8 mouse cellular contexts compared by ENCODE assay signal in genomic region chr15:98934217-98934839, GRCm38 (mm10). TPM values are rescaled to one million over a fixed set of nuclear protein-coding genes. Genes with fewer than 3 reads are reported as not detected.
DNase-seq lines count a peak whose midpoint lies in the region; ATAC-seq and TF ChIP-seq lines count a peak whose summit lies in the region.

TSS of gene Tuba1b (minus strand) at chr15:98934565.

- H3K4me1 ChIP-seq in embryonic fibroblast, embryonic 13.5 days (ENCODE audit: control insufficient read depth, insufficient read depth, low read length), result no peaks in the 10 kb centered on the region
- H3K4me1 ChIP-seq in heart, embryonic 10.5 days, result peaks cover 17% of the 10 kb centered on the region
- H3K4me1 ChIP-seq in kidney, embryonic 15.5 days, result peaks cover 20% of the 10 kb centered on the region
- peaks cover 19% of the 10 kb centered on the region for H3K4me1 ChIP-seq in limb, embryonic 15.5 days
- H3K4me1 ChIP-seq in midbrain, postnatal 0 days (ENCODE audit: insufficient read depth, low read length), result peaks cover 9% of the 10 kb centered on the region; the same call in 1 of the 2 replicates

- H3K9me3 ChIP-seq in heart, embryonic 10.5 days, result no peaks in the 10 kb centered on the region
- H3K9me3 ChIP-seq in kidney, embryonic 15.5 days (replicated peaks), result no peaks in the 10 kb centered on the region
- no peaks in the 10 kb centered on the region for H3K9me3 ChIP-seq in limb, embryonic 15.5 days
- H3K9me3 ChIP-seq in midbrain, postnatal 0 days (ENCODE audit: low read length), result no peaks in the 10 kb centered on the region

- H3K9ac ChIP-seq in kidney, embryonic 15.5 days, result peak within 1 kb of the TSS; percentile 87
- peak within 1 kb of the TSS; percentile 80 for H3K9ac ChIP-seq in limb, embryonic 15.5 days
- peak within 1 kb of the TSS; percentile 83 for H3K9ac ChIP-seq in midbrain, postnatal 0 days (replicated peaks; ENCODE audit: low read length, poor library complexity, severe bottlenecking)

- peaks cover 24% of the 10 kb centered on the region for H3K79me3 ChIP-seq in C2C12 (ENCODE audit: low read depth)

- H3K4me2 ChIP-seq in kidney, embryonic 15.5 days, result peak within 1 kb of the TSS; percentile 88
- H3K4me2 ChIP-seq in limb, embryonic 15.5 days, result peak within 1 kb of the TSS; percentile 68
- H3K4me2 ChIP-seq in midbrain, postnatal 0 days (ENCODE audit: low read depth, low read length, poor library complexity, severe bottlenecking), result peak within 1 kb of the TSS; percentile 91

- peaks cover 46% of the 10 kb centered on the region for H3K79me2 ChIP-seq in C2C12 (ENCODE audit: control insufficient read depth, insufficient read depth)

- H3K27ac ChIP-seq in embryonic fibroblast, embryonic 13.5 days (ENCODE audit: insufficient read depth, low read length), result peak within 1 kb of the TSS; percentile 99
- peak within 1 kb of the TSS; percentile 98 for H3K27ac ChIP-seq in heart, embryonic 10.5 days
- peak within 1 kb of the TSS; percentile 99 for H3K27ac ChIP-seq in kidney, embryonic 15.5 days
- H3K27ac ChIP-seq in limb, embryonic 15.5 days, result peak within 1 kb of the TSS; percentile 98
- peak within 1 kb of the TSS; percentile 94 for H3K27ac ChIP-seq in midbrain, postnatal 0 days (ENCODE audit: low read depth, low read length)

- WGBS in heart, embryonic 10.5 days, result under 1% methylated on average over 58 of the region's 58 CpGs
- WGBS in kidney, embryonic 15.5 days, result under 1% methylated on average over 58 of the region's 58 CpGs
- WGBS in limb, embryonic 15.5 days, result under 1% methylated on average over 44 of the region's 58 CpGs
- WGBS in midbrain, postnatal 0 days, result under 1% methylated on average over 44 of the region's 58 CpGs

- TF ChIP-seq POLR2A in embryonic fibroblast, embryonic 13.5 days (IDR thresholded peaks at IDR 0.05; ENCODE audit: low read depth, low read length), result peak; percentile 92

- H3K27me3 ChIP-seq in C2C12 (ENCODE audit: control insufficient read depth, insufficient read depth, insufficient read length), result no peaks in the 10 kb centered on the region
- H3K27me3 ChIP-seq in heart, embryonic 10.5 days (ENCODE audit: insufficient read depth, poor library complexity, severe bottlenecking), result no peaks in the 10 kb centered on the region
- no peaks in the 10 kb centered on the region for H3K27me3 ChIP-seq in kidney, embryonic 15.5 days
- no peaks in the 10 kb centered on the region for H3K27me3 ChIP-seq in limb, embryonic 15.5 days
- H3K27me3 ChIP-seq in midbrain, postnatal 0 days (ENCODE audit: insufficient read depth, low read length), result no peaks in the 10 kb centered on the region

- peak within 1 kb of the TSS; percentile 92 for H3K4me3 ChIP-seq in C2C12 (ENCODE audit: insufficient read depth, poor library complexity, severe bottlenecking)
- H3K4me3 ChIP-seq in embryonic fibroblast, embryonic 13.5 days (ENCODE audit: insufficient read depth, low read length), result peak within 1 kb of the TSS; percentile 99
- peak within 1 kb of the TSS; percentile 82 for H3K4me3 ChIP-seq in heart, embryonic 10.5 days
- peak within 1 kb of the TSS; percentile 77 for H3K4me3 ChIP-seq in kidney, embryonic 15.5 days (replicated peaks)
- H3K4me3 ChIP-seq in limb, embryonic 15.5 days, result peak within 1 kb of the TSS; percentile 63
- peak within 1 kb of the TSS; percentile 59 for H3K4me3 ChIP-seq in midbrain, postnatal 0 days (ENCODE audit: low read depth, low read length)

- H3K36me3 ChIP-seq in C2C12 (ENCODE audit: control insufficient read depth, insufficient read depth), result peaks cover 19% of the 10 kb centered on the region
- H3K36me3 ChIP-seq in heart, embryonic 10.5 days, result peaks cover 17% of the 10 kb centered on the region
- peaks cover 12% of the 10 kb centered on the region for H3K36me3 ChIP-seq in kidney, embryonic 15.5 days
- peaks cover 10% of the 10 kb centered on the region for H3K36me3 ChIP-seq in limb, embryonic 15.5 days
- peaks cover 4% of the 10 kb centered on the region; the same call in 1 of the 2 replicates for H3K36me3 ChIP-seq in midbrain, postnatal 0 days (ENCODE audit: insufficient read depth, low read length)

- peak within 1 kb of the TSS; percentile 95 for H3ac ChIP-seq in C2C12 (ENCODE audit: control insufficient read depth, insufficient read length, low read depth)

- peak; percentile 96 for DNase-seq in brain, adult 2 months (ENCODE audit: low read depth, low spot score)
- DNase-seq in heart, embryonic 10.5 days (ENCODE audit: low spot score), result peak; percentile 95
- peak; percentile 96 for DNase-seq in midbrain, postnatal 0 days (ENCODE audit: low spot score)
- DNase-seq in spleen, postnatal 10 days (ENCODE audit: low spot score in 2 of 2), result peak; percentile 91 to 92

- ATAC-seq in kidney, embryonic 15.5 days (replicated peaks; ENCODE audit: low FRiP score), result peak; percentile 98
- peak; percentile 96 for ATAC-seq in limb, embryonic 15.5 days (ENCODE audit: insufficient number of reproducible peaks, low FRiP score, low TSS enrichment, low read depth)
- ATAC-seq in midbrain, postnatal 0 days (ENCODE audit: low FRiP score), result peak; percentile 95

- no peak for TF ChIP-seq CTCF in C2C12 (IDR thresholded peaks at IDR 0.05; ENCODE audit: control insufficient read depth, insufficient read depth, insufficient read length)
- TF ChIP-seq CTCF in embryonic fibroblast, embryonic 13.5 days (IDR thresholded peaks at IDR 0.05; ENCODE audit: borderline replicate concordance, insufficient read depth, low read length), result no peak
- TF ChIP-seq CTCF in midbrain, postnatal 0 days (IDR thresholded peaks at IDR 0.05), result peak; percentile 9; the same call in 1 of the 2 replicates

TF ChIP-seq in C2C12, 6 proteins besides CTCF, POLR2A, EP300 and RAD21:
- TF ChIP-seq FOSL1 (IDR thresholded peaks at IDR 0.05; ENCODE audit: insufficient read depth, low read length, poor library complexity, severe bottlenecking), result no peak
- TF ChIP-seq MYOG (IDR thresholded peaks at IDR 0.05; ENCODE audit: control insufficient read depth, extremely low read depth, insufficient read length), result no peak
- peak; percentile 90 for TF ChIP-seq MAX (IDR thresholded peaks at IDR 0.05)
- TF ChIP-seq USF1 (IDR thresholded peaks at IDR 0.05; ENCODE audit: low read depth), result no peak

RNA-seq across cellular contexts. Expression of gene Tuba1b, which starts in this region (rescaled TPM):
- polyA plus RNA-seq in C2C12 (2012; fragmentation: generic; extraction: Trizol), result 3,512 TPM
- 3,138 and 3,689 TPM in 2 replicates for polyA plus RNA-seq in embryonic fibroblast, embryonic 13.5 days (2011; ENCODE audit: insufficient read length, low read depth, missing spikeins)
- polyA plus RNA-seq in heart, embryonic 10.5 days (2016; fragmentation: Nextera tagmentation; extraction: Ambion mirVana), result 1,935 and 2,007 TPM in 2 replicates
- 1,698 and 1,797 TPM in 2 replicates for polyA plus RNA-seq in kidney, embryonic 15.5 days (2015; fragmentation: Nextera tagmentation; extraction: Ambion mirVana)
- polyA plus RNA-seq in limb, embryonic 15.5 days (2015; fragmentation: Nextera tagmentation; extraction: Ambion mirVana), result 1,374 and 1,490 TPM in 2 replicates
- 2,522 and 3,264 TPM in 2 replicates for total RNA-seq in midbrain, postnatal 0 days (2014; rRNA removed)
- 1,582 and 1,796 TPM in 2 replicates for polyA plus RNA-seq in midbrain, postnatal 0 days (2015; fragmentation: Nextera tagmentation; extraction: Ambion mirVana)

Comparison
In these comparisons a context has a peak if more than half of its experiments do, and no peak if none do; other contexts are left out.
1. Peak in every context shown above with its lines: DNase-seq, ATAC-seq, H3K4me3 ChIP-seq and H3K27ac ChIP-seq.